Mouse (Mus musculus) NIH3T3 (cell line): ENCODE measurements around the gene March6.

Experiments
- DNase-seq: peaks from one replicate; pipeline ENCODE4 v3.0.0-alpha.2; 2012; ENCODE audit warnings: low read depth

March6 gene

DNA sequence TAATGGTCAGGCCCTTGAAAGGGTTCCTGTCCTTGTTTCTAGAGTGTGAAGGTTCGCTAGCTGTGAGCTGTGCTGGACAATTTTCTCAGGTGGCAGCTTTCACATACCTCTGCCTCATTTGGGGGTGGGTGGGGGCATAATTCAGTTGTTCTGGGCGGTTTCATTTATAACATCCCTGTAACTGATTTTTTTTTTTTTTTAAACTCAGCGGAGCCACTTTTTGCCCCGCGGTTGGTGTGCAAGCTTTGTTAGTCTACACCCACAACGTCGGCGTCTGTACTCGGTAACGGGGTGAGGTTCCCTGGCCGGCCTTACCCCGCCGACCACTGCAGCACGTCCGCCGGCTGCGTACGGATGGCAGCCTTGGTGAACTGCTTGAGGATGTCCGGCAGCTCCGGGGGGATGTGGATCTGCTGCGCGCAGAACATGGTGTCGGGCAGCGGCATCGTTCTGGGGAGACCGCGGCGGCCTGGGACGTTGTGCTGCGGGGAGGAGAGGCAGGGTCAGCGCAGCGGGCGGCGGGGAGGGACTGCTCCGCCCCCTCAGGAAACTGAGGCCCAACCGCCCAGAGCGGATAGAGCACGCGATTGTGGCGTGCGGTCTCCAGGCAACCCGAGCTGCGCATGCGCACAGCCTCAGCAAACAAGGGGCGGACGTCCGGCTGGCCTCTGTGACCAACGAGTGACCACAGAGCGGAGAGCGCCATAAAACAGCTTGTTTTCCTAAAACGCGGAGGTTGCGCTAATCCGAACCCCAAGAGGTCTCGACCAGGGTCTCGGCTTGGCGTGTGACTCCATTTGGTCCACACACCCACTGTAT lies 77.5 kb downstream of the March6 start, which contains the start of gene Ropn1l:
Gene Ropn1l (minus strand): TSS at position 640 of the 819 bp plus-strand sequence.
- DNase-seq: peak; percentile 98

DNA sequence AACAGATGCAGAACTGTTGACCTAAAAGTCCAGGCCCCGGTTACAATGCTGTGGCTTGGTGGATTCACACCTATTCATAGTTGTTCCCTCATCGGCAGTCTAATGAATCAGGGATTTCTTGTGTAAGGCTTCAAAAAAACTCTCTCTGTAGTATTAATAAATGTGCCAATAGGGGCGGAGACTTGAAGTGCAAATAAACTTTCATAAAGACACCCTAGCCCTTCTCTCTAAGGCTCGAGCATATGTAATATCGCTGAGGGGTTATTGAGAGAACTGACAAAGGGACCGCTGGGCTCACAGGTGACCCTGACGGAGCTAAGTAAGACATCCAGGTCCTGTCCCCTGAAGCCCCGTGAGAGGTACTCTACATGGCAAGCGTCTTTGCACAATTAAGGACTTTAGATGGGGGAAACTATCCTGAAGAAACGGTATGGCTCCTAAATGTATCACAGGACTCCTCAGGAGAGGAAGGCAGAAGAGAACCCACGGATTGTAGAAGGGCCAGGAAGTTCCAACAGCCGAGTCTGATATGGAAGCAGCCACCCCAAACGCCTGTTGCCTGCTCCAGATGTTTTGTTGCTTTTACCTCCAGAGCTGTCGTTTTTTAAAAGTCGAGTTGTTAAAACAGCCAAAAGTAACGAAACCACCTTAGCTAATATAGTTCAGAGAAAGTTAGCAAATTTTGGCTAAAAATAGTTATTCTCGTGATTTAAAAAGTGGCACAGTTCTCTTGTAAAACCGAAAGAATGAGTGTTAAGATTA lies 78.3 kb downstream of the March6 start:
- DNase-seq: peak; percentile 72

DNA sequence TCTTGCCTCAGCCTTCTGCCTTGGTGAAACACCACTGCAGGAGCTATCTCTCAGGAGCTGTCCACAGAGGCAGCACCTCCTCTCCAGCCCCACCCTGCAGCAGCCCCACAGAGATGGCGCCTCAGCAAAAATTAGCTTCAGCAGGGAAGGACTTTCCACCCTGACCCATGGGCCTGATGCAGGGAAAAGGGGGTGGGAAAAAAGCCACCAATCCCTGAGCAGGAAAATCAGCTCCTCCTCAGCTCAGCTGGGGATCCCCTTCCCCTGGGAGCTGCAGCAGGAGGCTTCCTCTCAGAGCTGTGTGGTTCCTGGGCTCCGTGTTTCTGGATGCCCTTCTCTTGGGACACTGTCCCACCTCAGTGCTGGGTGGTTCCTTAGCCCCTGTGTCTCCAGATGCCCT lies 81.1 kb downstream of the March6 start:
- DNase-seq: no peak

DNA sequence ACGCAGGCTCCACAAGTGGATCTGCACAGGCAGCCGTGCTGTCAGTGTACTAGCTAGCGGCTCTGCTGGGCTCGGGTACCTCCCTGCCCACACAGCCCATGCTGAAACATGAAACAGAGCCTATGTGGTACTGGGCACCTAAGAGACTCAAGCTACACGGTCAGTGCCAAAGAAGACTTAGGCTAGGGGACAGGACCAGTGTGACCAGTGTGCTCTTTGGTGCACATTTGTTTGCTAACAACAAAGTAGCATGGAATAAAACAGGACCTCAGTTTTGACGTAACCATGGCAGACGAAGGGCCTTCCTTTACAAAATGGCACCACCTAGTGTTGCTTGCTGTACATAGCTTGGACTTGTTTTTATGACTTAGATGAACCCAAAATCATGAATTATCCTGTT lies 83.7 kb downstream of the March6 start:
- peak; percentile 81 for DNase-seq

DNA sequence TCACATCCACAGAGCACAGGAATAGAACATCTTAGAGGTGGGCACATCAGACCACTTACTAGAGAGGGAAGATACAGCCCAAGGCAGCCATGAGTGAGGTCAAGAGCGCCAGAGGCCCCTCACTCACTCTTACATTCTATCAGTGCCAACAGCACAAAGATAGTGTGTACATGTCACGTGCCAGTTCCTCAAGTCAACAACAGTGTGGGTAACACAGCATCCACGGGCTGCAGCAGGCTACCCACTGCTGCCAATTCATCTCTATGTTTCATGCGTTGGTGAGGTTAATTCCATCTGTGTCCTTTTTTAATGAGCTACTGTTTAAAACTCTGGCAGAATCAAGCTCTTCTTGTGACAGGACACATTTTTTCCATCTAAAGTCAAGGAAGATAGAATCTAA lies 88.2 kb downstream of the March6 start:
- no peak for DNase-seq

DNA sequence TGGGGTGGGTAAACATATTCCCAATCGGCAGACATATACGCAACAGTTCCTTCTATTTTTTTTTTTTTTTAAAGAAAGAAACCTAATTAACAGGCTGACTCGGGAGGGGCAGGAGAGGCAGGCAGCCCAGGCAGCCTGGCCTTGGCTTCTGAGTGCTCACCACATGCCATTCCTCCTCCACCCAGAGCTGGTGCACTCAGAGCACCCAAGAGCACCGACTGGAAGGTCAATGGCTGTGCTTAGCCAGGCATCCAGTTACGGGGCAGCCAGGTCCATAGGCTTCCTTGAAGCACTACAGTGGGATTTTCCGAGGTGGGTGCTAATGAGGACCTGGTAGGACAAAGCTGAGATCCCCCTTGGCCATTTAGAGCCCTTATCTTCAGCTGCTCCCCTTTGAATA lies 88.9 kb downstream of the March6 start:
- no peak for DNase-seq

DNA sequence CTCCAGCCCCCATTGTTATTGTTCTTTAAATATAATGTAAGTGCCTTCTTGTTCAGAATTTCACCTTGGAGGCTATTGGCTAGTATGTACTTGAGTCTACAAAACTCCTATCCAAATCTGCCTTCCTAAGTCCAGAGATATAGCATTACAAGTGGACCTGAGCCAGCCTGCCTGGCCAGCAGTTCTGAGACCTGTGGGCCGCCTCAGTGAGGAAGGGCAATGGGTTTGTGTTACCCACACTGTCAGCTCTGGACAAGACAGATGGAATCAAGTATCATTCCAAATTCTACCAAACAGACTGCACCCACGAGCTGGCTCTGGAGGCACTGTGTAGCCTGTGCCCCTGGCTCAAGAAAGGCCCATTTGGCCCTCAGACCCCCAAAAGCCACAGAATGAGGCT lies 94.0 kb downstream of the March6 start:
- DNase-seq: no peak

DNA sequence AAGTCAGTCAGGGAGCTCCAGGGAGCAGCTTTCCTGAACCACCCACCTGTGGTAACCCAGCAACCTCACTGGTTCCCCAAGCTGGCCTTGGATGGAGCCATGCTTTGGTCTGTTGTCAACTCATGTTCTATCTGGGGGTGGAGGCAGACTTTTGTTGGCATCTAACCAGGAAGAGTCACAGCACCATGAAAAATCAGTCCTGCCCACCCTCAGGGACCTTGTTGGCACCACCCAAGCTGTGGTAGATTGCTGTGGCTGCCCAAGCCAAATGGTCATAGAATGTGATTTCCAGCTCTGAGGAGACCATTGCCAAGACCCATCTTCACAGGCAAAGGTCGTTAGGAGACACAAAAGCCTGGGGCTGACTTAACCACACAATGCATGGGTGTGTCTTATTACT lies 94.8 kb downstream of the March6 start:
- no peak for DNase-seq

DNA sequence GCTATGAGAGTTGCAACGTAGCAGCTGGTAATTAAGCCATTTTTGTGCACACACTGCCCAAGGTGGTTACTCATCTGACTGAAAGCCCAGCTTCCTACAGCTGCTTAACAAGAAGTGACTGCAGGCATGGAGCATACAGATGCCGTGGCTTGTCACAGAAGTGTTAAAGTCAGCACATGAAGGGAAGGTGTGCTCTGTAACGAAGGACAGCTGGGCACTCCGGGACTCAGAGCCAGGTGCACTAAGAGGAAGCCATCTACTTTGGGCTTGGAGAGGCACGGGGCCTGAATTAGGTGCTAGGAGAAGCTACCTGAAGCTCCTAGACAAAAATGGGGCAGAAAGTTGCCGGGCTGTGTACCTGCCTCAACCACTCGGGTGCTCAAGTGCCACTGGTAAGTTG lies 97.1 kb downstream of the March6 start:
- DNase-seq: no peak

DNA sequence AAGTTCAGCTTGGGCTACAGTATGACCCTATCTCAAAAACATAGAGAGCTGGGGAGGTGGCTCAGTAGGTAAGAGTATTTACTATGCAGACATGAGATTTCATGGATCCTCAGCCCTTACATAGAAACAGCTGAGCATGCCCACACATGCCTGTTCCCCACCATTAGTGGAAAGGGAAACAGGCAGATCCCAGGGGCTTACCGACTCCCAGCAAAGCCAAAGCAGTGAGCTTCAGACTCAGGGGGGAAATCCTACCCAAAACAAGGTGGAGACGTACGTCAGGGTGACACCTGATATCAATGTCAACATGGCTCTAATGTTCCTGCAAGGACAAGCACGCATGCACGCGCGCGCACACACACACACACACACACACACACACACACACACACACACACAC lies 99.0 kb downstream of the March6 start:
- no peak for DNase-seq

DNA sequence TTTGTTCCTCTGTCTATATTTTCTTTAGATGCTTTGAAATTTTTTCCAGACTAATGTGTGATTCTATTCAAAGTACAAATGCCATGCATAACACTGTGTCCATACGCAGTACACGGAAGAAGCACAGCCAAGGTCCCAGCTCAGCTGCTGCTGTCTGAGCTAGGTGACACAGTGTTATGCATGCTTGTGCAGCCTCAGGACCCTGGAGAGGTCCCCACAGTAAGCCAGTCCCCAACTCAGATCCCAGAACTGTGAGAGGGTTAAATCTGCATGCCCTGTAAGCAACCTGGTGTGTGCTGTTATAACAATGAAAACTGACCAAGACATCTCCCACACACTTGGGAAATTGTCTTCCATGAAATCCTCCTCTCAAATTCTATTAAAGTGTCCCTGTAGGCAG lies 100.8 kb downstream of the March6 start:
- DNase-seq: no peak

DNA sequence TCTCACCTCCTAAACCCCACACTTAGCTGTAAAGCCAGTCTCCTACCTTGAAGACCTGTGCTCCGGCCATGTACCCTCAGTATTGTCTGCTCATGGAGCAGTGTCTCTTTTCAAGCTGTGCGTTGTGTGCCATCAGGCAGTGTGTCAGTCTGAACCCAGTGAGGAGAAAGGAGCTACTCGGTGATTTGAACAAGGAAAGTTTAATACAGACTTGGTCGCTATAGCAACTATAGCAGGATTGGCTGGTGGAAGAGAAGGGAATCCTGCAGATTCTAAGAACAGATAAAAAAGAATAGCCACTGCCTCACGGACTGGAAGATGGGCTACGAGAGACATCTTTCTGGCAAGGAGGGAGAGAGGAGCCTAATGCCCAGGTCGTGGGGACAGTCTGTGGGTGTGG lies 101.4 kb downstream of the March6 start:
- DNase-seq: no peak

DNA sequence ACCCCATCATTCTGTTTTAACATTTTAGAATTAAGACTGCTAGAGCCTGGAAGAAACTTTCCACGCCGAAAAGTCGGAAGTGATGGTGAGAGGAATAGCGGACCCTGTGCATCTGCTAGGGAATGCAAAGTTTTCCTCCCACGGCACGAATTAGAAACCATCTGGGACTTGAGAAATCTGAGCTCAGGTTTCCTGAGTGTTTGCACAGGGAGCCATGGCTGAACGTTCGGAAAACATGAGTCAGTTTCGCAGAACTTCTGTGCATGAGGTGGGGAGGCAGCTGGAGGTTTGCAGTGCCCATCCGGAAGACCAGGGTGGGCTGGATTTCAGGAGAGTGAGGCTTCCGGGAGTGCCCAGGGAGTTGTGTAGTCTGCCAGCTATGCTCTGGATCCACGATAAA lies 102.3 kb downstream of the March6 start:
- DNase-seq: peak; percentile 84

DNA sequence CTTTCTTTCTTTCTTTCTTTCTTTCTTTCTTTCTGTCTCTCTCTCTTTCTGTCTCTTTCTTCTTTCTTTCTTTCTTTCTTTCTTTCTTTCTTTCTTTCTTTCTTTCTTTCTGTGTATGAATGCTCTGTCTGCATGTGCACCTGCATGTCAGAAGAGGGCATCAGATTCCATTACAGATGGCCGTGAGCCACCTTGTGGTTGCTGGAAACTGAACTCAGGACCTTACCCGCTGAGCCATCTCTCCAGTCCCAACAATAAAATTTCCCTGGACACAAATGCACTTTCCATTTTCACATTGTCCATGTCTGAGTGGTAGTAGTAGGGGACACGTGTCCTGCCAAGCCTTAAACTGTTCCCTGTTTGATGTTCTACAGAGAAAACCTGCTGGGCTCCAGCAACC lies 103.5 kb downstream of the March6 start:
- DNase-seq: no peak

DNA sequence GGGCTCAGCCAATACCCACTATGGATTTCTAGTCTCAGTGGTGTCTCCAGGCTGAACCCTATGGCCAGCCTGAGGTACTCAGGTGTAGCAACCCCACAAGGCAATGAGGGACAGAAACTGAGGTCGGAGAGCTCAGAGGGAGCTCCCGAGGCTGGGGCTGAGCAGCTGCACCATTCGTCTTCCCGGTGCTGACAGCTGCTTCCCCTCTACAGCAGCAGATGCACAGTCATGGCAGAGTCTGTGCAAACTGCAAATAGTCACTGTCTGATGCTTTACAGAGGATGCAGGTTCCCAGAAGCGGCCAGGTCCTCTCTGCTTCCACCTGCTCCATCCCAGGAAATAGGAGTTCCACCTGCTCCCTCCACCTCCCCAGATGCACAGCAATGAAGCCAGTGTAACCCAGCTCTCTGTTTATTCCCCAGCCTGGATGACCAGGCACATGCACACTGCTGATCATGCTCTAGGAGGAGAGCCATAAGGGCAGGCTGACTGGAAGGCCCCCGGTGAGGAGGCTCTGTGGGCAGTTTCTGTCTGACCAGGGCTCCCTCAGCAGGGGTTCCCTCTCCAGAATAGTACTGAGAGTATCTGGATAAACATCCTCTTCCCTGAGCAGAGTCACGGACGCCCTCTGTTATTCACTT lies 104.7 kb downstream of the March6 start:
- DNase-seq: no peak

DNA sequence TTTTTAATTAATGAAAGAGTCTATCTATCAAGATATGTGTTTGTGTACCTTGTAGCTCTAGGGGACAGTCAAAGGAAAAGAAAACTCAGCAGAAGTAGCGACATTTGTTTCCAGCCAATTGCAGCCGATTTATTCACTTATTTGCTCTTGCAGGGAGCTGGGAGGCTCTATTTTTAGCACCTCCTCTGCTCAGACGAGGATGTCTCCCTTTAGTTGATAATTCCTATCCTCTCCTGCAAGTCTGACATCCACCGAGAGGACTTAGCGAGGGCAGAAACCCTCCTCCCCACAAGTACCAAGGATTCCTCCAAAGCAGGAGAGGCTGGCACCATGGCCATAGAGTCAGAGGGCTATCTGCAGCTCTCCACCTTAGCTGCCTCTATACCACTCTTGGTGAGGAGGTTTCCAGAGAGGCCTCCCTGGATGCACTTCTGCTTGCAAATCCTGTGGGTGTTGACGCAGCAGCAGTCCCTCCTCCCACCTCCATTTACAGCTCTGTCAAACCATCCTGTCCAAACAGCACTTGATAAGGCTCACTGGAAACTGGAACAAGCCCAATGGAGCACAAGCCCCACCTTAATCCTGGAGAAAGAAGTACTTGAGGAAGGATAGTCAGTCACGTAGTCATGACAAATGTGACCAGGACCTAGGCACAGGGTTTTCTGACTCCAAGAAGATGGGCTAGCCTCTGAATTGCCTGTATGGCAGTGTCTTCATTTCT lies 108.0 kb downstream of the March6 start:
- no peak for DNase-seq

DNA sequence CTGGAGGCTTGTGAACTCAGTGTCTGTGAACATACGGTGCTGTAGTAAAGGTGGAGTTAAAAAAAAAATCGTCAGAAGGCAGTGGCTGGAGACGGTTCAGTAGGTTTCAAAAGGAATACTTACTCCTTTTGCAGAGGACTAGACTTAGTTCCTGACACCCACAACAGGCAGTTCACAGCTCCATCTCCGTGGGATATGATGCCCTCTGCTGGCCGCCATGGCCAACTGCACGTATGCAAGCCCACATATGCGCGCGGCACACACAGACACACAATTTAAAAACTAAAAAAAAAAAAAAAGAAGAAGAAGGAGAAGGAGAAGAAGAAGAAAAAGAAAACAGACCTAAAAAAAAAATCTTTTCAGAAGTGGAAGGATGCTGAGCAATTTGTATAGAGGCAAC lies 111.8 kb downstream of the March6 start:
- no peak for DNase-seq

DNA sequence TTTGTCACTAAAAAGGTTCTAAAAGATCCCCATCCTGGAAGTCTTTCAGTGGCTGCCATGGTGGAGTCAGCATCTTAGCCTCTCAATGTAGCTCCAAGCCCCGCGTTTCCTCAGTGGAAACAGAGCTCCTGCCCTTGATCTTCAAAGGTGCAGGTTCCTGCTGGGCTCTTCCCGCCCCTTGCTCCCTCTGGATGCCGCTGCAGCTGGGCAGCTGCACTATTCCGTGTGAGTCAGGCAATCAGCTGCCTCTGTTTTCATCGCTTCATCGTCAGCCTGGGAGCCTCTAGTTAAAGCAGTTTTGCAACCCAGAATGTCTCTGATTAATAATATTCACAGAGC lies 112.2 kb downstream of the March6 start:
- no peak for DNase-seq

DNA sequence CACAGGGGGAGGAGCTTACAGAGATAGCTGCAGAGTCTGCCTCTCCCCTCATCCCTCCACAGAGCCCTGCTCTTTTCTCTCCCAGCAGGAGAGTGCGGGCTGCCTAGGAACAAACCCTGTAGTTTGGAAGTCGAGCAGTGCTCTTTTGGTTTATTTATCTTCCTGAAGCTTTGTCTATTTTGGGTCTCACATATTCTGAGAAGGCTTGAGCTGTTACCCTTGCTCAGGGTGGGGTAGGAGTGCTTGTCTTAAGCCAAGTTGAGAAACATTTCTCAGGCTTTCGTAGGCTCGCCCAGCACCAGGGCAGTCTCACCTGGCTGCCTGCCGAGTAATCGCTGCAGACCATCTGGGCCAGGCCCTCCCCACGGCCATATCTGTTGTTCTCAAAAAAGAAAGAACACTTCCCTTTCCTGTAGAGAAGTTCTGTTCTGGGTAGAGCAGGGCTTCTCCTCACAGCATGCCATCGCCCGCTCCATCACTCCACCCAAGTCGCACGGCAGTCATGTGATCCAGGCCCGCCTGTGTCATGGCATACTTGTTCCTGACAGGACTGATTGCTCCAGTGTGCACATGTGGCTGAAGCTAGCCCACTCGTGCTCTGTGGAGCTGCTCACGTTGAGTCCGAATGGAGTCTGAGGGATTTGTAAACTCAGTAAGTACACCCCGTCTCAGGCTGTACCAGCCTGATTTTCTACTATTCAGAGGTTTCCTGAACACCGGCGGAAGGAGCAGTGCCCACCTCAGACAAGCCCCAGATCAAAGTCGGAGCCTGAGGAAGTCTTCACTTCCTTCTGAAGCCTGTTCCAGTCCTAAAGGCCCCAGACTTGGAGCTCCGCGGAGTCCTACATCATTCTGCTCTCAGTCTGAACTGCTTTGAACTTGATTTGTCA lies 112.8 kb downstream of the March6 start:
- no peak for DNase-seq

DNA sequence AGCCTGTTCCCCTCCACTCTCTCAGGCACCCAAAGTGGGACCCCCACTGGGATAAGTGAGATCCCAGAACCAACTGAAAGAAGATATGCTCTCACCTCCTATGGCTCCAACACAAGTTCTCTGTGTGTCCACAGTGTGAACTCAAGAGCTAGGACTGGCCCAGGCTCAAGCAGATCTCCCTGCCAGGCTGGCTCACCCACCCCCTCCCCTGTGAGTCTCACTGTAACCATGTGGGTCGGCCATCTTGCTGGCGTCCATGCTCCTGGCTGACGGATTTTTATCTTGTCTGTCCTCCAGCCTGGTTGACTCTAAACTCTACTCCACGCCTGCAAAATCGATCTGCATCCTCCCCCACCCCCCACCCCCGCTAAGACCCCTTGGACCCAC lies 113.5 kb downstream of the March6 start:
- DNase-seq: no peak

DNA sequence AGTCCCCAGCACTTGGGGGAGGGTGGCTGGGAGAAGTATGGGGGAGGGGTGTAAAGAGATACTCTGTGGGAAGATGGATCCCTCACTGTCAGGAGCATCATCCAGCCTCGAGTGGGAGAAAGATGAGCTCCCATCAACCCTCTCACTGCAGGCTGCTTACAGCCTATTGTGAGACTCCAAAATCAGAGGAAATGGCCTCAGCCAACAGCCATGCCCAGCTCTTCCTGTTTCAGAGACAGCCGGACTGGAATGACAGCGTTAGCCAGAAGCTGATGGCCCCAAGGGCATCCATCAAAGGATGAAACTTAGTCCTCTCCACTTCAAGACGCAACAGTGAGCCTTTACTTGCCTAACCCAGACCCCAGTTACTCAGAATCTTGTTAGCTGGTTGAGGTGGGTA lies 115.7 kb downstream of the March6 start:
- DNase-seq: no peak
